Mouse (Mus musculus) liver, adult 2 months (tissue): ENCODE results near the gene Poc1a. TPM values are rescaled to one million over a fixed set of nuclear protein-coding genes. Genes with fewer than 3 reads are reported as not detected.

Experiments
- DNase-seq: peaks from one replicate; pipeline ENCODE4 v3.0.0-alpha.2; 2011; ENCODE audit warnings: low read depth, low spot score; ENCODE audit errors: extremely low read depth
- H3K27ac ChIP-seq: fragments of 200-500 bp; replicated peaks from 2 replicates; pipeline ENCODE4 v1.5.1; 2012; ENCODE audit warnings: low read depth, mild to moderate bottlenecking, control low read depth, inconsistent platforms, low read length; ENCODE audit not compliant: insufficient read depth
- H3K27me3 ChIP-seq: fragments of 200-500 bp; 2 replicates; pipeline ENCODE4 v1.6.1; 2012; ENCODE audit warnings: mild to moderate bottlenecking, moderate library complexity, low read length, inconsistent platforms; ENCODE audit not compliant: control insufficient read depth, insufficient read depth
- H3K36me3 ChIP-seq: fragments of 200-500 bp; 2 replicates; pipeline ENCODE4 v1.6.1; 2012; ENCODE audit warnings: low read length, inconsistent platforms; ENCODE audit not compliant: control insufficient read depth, insufficient read depth
- H3K4me1 ChIP-seq: fragments of 200-500 bp; 2 replicates; pipeline ENCODE4 v1.6.1; 2011; ENCODE audit warnings: low read length; ENCODE audit not compliant: control insufficient read depth, insufficient read depth
- H3K4me3 ChIP-seq: fragments of 200-500 bp; 2 replicates; pipeline ENCODE4 v1.5.1; 2011; ENCODE audit warnings: low read depth, mild to moderate bottlenecking, control low read depth, low read length, moderate library complexity; ENCODE audit not compliant: insufficient read depth
- H3K79me2 ChIP-seq: fragments of 200-500 bp; 2 replicates; pipeline ENCODE4 v1.6.1; 2012; ENCODE audit warnings: inconsistent platforms, mild to moderate bottlenecking, low read length, moderate library complexity; ENCODE audit not compliant: control insufficient read depth, insufficient read depth
- H3K9ac ChIP-seq: fragments of 200-500 bp; 2 replicates; pipeline ENCODE4 v1.6.1; 2012; ENCODE audit warnings: low read depth, mild to moderate bottlenecking, control low read depth, inconsistent platforms, low read length
- CTCF ChIP-seq: fragments of 200-500 bp; IDR thresholded peaks from 2 replicates; pipeline ENCODE4 v1.5.1; 2011; ENCODE audit warnings: low read depth, low read length, control low read depth
- POLR2A ChIP-seq: fragments of 200-500 bp; IDR thresholded peaks from 2 replicates; pipeline ENCODE4 v1.6.1; 2011; ENCODE audit warnings: low read length, control low read depth; ENCODE audit not compliant: insufficient read depth; ENCODE audit errors: extremely low read depth
- WGBS: fragments of 180-500 bp; shearing (Covaris S2); methylation state at CpG from one replicate; pipeline ENCODE4 v1.1.7; 2018; 5-methylcytosine and 5-hydroxymethylcytosine counted together
- polyA plus RNA-seq: library from polyadenylated mRNA; depleted of rRNA; stranded (reverse); fragments of >200 nt; gene quantifications from 2 replicates; pipeline ENCODE4 v1.2.3, GENCODE M21; 2012
- total RNA-seq: library from RNA; depleted of rRNA; stranded (reverse); fragments of >200 nt; gene quantifications from 2 replicates; pipeline ENCODE4 v1.2.3, GENCODE M21; 2014

The Poc1a gene
- total and polyA plus RNA-seq, 2 experiments, result 1.8 to 3.9 TPM

DNA sequence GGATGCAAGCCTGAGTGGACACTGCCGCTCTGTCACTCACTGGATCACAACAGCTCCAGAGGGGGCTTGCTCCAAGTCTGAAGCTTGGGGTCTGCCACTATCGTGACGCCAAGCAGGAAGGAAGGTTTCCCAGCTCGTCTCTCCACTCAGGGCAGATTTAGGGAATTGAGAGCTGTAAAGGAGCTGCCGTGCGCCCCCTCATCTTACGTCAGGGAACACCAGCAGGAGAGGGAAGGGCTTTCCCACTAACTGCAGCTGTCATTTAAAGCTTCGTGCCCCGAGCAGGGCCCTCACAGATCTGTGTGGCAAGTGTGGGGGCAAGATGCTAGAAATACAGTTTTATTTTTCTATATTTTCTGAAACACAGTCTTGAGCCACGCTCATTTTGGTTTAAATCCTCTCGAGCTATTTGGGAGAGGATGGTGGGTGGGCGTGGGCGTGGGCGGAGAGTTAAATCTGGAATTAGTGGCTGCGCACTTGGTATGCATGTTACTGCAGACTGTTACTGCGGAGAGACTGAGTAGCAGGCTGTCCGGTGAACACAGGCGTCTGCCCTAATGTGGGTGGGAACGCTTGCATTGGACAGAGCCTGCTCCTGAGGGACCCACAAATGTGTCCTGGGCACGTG, 19.4 kb downstream of the Poc1a start:
- 0 out of 2 replicates have a peak, but pooled peaks cover 1% of the 10 kb centered on the region for H3K4me1 ChIP-seq
- DNase-seq, result no peak
- H3K9ac ChIP-seq, result no peak overlapping the region
- no peak overlapping the region for H3K27ac ChIP-seq
- no peaks in the 10 kb centered on the region for H3K79me2 ChIP-seq
- WGBS, result 92% methylated on average over 20 of the region's 20 CpGs
- TF ChIP-seq POLR2A (no peak), CTCF (no peak)
- H3K27me3 ChIP-seq, result no peaks in the 10 kb centered on the region
- no peak overlapping the region for H3K4me3 ChIP-seq
- H3K36me3 ChIP-seq, result no peaks in the 10 kb centered on the region

GRCm38 (mm10) chr9:106300949-106301348, 20.1 kb downstream of the Poc1a start:
- H3K36me3 ChIP-seq, result no peaks in the 10 kb centered on the region
- DNase-seq, result no peak
- no peak for TF ChIP-seq CTCF
- TF ChIP-seq POLR2A, result no peak
- H3K4me3 ChIP-seq, result no peak overlapping the region
- no peak overlapping the region for H3K9ac ChIP-seq
- WGBS, result 64% methylated on average over 6 of the region's 6 CpGs
- no peak overlapping the region for H3K27ac ChIP-seq
- H3K79me2 ChIP-seq, result no peaks in the 10 kb centered on the region
- no peaks in the 10 kb centered on the region for H3K27me3 ChIP-seq
- 0 out of 2 replicates have a peak, but pooled peaks cover 1% of the 10 kb centered on the region for H3K4me1 ChIP-seq

DNA sequence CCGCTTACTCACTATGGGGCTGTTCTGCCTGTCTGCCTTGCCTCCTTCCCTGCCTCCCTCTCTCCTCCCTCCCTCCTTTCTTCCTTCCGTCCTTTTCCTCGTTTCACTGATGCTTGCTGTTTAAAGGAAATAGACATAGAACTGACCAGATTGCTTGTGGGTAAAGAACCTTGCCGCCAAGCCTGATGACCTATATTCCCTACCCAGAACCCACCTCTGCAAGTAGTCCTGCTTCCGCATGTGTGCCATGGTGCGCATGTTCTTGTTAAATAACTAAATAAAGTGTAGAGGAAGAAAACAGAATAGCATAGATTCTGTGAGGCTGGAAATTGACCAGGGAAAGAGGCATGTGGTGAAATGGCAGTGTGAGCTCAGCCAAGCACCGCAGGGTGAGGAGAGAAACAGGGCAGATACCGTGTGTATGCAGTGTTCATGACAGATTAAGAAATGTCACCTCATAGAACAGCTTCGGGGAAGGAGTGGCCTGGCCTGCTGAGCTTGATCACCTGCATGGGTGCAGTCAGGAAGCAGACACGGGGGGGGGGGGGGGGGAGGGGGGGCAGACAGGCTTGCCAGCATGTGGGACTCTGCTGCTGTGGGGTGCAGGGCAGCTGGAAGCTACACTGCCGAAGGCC, 20.7 kb downstream of the Poc1a start:
- Histone ChIP-seq H3K36me3 (no peaks in the 10 kb centered on the region), H3K4me3 (no peak overlapping the region), H3K4me1 (0 out of 2 replicates have a peak, but pooled peaks cover under 1% of the 10 kb centered on the region), H3K27me3 (no peaks in the 10 kb centered on the region), H3K9ac (no peak overlapping the region), H3K79me2 (no peaks in the 10 kb centered on the region), H3K27ac (no peak overlapping the region)
- no peak for DNase-seq
- WGBS, result 73% methylated on average over 11 of the region's 11 CpGs
- TF ChIP-seq POLR2A, result no peak
- no peak for TF ChIP-seq CTCF

DNA sequence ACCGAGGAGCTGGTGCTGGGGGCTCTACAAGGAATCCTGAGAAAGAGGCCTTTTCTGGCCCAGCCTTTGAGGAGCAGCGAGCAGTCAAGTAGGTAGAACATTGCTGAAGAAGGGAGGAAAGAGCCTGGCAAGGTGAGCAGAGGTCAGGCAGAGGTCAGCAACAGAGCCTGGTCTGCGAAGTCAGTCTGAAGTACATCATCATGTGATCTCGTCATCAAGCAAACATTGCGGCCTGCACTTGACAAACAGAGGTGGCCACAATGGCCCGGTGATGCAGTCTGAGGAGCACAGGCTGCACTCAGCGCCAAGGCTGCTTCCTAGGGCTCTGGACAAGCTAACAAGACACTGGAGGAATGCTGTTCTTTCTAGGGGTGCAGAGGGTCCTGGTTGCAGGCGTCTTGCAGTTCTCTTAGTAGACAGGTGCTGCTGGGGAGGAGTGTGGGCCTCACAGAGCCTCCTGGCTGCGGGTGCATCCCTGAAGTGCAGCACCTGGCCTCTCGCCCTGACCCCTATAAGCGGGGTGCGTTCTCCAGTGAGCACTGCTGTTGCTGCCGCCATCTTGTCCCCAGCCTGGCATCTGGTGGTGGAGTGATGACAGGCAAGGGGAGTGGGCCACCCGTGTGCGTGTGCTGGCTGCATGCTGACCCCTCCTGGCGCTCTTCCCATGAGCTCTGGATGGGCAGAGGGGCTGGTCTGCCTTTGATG, 21.7 kb downstream of the Poc1a start:
- no peaks in the 10 kb centered on the region for H3K4me1 ChIP-seq
- no peak overlapping the region for H3K27ac ChIP-seq
- DNase-seq, result no peak
- TF ChIP-seq CTCF, result no peak
- no peak overlapping the region for H3K9ac ChIP-seq
- 79% methylated on average over 16 of the region's 16 CpGs for WGBS
- no peaks in the 10 kb centered on the region for H3K27me3 ChIP-seq
- H3K36me3 ChIP-seq, result no peaks in the 10 kb centered on the region
- H3K79me2 ChIP-seq, result no peaks in the 10 kb centered on the region
- H3K4me3 ChIP-seq, result no peak overlapping the region

DNA sequence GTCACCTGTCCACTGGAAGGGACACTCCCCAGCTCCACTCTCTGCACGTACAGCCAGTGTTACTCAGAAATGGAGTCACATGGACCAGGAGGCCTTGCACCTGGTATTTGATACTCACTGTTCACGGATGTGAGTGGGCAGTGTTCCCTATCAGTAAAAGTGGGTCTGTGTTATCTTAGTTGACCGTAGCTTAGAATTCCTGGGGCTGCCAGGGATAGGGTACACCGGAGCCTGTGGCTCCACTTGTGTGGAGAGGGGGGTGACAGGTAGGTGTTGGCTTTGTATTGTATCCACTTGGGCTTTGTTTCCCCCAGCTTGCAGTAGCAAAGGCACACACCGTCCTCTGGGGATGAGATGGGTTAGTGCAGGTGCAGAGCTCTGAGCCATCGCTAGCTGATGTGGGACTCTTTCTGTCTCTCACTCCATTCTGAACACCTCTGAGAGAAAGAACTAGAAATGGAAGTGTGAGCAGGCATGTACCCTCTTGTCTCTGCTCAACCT, 22.6 kb downstream of the Poc1a start:
- WGBS, result 96% methylated on average over 6 of the region's 6 CpGs
- Histone ChIP-seq H3K4me3 (no peak overlapping the region), H3K4me1 (no peaks in the 10 kb centered on the region), H3K27ac (no peak overlapping the region), H3K36me3 (no peaks in the 10 kb centered on the region), H3K79me2 (no peaks in the 10 kb centered on the region), H3K27me3 (no peaks in the 10 kb centered on the region), H3K9ac (no peak overlapping the region)
- no peak for DNase-seq
- TF ChIP-seq POLR2A (no peak), CTCF (no peak)
